Mouse (Mus musculus) adrenal gland, adult 18-20 months (tissue): Measurements from ENCODE around the gene Aif1l. TPM values are rescaled to one million over a fixed set of nuclear protein-coding genes. Genes with fewer than 3 reads are reported as not detected.
"Not testable (repeated sequence)": the region's sequence is repeated elsewhere in the genome, so short reads cannot be mapped to it uniquely, and the experiment has no call there.

Experiments
- DNase-seq, 2 experiments: peaks; one replicate each; pipeline ENCODE4 v3.0.0; 2021 to 2022; ENCODE audit warnings: low spot score in 2 of 2
- long read RNA-seq, 2 experiments: library from polyadenylated mRNA; stranded (forward); transcript quantifications; one replicate each; pipeline ENCODE4 v2.0.0; 2021
- total RNA-seq, 2 experiments: library from RNA; stranded (reverse); gene quantifications; 1 replicate in 1 of 2; 2 replicates in 1 of 2; pipeline ENCODE4 v1.2.3; 2021

Aif1l gene
- 10 to 100 TPM; 35.4 to 60.9 TPM for total RNA-seq
- long read RNA-seq, experiment 1, transcript Aif1l-201 (6 exons, 3,117 nt) = major isoform, 20 of 29 reads
- long read RNA-seq, experiment 1, partial matches to known transcripts = 0 of 29 reads
- long read RNA-seq, experiment 1, other reads (novel, unspliced or antisense) = 9 of 29 reads
- long read RNA-seq, experiment 2, transcript Aif1l-201 (6 exons, 3,117 nt) = major isoform, 61 of 108 reads
- long read RNA-seq, experiment 2, partial matches to known transcripts = 0 of 108 reads
- long read RNA-seq, experiment 2, other reads (novel, unspliced or antisense) = 42 of 108 reads

DNA sequence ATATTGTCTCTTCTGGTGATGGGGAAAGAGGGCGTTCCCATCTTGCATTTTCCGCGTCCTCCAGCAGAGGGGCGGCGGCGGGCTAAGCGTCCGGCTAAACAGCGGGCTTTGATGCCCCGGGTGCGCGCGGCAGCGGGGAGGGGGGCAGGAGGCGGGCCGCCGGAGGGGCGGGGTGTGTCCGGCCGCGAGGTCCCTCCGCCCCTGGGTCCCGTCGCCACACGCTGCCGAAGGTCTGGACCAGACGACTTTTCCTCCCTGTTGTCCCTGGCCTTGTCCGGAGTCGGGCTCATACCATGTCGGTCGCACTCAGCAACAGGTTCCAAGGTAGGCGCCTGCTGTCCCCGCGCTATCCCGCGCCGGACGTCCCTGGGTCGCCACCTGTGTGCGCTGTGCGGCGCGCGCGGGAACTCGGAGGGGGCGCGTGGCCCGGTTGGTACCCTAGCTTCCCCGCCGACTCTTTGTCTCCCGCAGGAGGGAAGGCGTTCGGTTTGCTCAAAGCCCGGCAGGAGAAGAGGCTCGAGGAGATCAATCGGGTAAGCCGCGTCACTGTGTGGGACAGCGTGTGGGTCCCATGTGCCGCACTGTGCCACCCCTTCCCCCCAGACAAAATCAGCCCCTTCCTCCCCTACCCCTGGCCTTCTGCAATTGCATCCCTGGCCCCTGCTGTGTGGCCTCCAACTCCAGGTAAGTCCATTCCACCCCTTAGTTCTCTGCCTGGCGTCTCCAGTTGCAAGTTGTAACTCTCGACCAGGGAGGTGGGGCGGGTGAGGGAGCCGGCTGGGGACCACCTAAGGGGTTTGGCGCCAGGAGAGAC lies at the start of gene Aif1l:
Gene Aif1l, plus strand, starts transcription at position 82 of the 814 bp plus-strand sequence.
- DNase-seq = peak; percentile 43 to 59

- no peak for DNase-seq
Observed at GRCm38 (mm10) chr2:31900932-31901331, 49.0 kb upstream of the Aif1l start.

DNA sequence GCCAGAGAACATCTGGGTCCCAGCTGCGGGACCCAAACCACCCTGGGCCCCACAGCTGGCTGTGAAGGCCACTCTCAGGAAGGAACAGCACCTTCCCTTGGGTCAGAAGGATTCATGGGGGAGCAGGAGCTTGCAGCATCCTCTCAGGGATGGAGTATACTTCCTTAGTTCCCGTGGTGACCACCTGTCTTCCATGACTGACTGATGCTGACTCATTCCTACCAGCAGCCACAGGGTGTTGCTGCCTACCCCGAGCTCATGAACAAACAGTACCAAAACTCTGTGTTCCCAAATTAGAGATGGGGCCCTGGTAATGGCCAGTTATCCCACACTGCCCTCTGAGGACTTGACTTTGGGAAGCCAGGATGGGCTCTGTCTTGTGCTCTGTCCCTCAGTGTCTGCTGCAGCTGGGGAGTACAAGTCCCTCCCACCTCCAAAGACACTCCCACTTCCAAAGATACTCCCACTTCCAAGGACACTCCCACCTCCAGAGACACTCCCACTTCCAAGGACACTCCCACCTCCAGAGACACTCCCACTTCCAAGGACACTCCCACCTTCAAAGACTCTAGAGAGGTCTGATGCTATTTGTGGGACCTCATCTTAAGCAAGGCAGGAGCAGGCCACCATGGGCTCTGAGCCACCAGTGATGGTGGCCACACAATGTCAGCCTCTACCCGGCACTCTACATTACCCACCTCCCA lies 48.1 kb upstream of the Aif1l start:
- no peak for DNase-seq

- DNase-seq = no peak
Observed at GRCm38 (mm10) chr2:31904089-31904488, 45.9 kb upstream of the Aif1l start.

GRCm38 (mm10) chr2:31904622-31905021 lies 45.3 kb upstream of the Aif1l start:
- DNase-seq = no peak

GRCm38 (mm10) chr2:31905682-31906081 lies 44.3 kb upstream of the Aif1l start:
- no peak for DNase-seq

- no peak for DNase-seq
Observed at GRCm38 (mm10) chr2:31906407-31906806, 43.5 kb upstream of the Aif1l start.

DNA sequence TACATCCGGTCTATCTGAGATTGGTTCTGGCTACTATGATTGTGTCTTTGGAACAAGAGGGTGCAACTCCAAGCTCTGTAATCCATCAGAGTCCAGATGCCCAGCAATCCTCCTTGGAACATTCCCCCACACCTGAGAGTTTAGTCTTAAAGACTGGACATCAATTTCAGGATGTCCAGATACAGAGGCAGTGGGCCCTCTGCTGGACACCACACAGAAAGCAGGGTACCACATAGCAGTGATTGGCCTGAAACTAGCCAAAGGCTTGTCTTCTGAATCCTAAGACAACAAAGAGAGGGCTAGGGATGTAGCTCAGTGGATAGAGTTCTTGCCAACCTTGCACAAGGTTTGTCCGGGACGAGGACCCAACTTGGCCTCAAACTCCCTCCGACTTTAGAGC lies 37.4 kb upstream of the Aif1l start:
- no peak for DNase-seq

- not testable (repeated sequence) for DNase-seq
Observed at GRCm38 (mm10) chr2:31914213-31914612, 35.7 kb upstream of the Aif1l start.

- peak; percentile 74 to 80 for DNase-seq
Observed at GRCm38 (mm10) chr2:31915112-31915511, 34.8 kb upstream of the Aif1l start.

DNA sequence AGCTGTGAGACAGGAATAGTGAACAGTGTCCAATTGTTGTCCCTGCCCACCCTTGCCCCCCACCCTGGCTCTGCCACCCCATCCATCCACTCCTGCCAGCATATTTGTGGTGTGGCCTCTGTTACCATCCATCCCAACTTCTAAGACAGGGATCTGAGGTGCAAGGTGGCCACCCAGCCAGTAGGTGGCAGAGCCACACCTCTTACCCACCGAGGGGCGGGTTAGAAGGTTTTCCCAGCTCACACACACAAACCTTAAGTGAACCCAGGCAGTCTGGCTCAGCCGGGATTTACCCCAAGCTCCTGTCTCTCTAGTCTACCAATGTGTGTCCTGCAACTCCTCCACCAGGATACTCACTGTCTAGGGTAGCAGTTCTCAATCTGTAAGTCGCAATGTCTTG lies 32.3 kb upstream of the Aif1l start:
- peak in 1 of 2 experiments; percentile 45 for DNase-seq

GRCm38 (mm10) chr2:31923645-31924044 lies 26.3 kb upstream of the Aif1l start:
- DNase-seq = no peak

GRCm38 (mm10) chr2:31924811-31925210 lies 25.1 kb upstream of the Aif1l start:
- no peak for DNase-seq

- DNase-seq = no peak
Observed at GRCm38 (mm10) chr2:31925936-31926335, 24.0 kb upstream of the Aif1l start.

DNA sequence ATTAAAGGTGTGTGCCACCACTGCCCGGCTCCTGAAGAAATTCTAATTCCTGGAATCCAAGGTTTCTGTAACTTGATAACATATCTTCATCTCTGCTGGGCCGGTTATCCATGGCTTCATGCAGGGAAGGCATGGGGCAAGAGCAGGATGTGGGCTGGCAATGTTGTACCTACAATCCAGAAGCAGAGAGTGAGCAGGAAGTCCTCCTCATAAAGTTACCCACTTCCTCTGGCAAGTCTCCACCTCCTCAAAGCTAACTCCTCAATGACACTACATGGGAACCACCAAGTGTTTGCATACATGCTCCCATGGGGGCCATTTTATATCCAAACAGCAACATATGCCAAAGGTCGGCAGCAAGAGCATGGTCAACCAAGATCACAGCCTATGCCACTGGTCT lies 20.3 kb upstream of the Aif1l start:
- DNase-seq = no peak

DNA sequence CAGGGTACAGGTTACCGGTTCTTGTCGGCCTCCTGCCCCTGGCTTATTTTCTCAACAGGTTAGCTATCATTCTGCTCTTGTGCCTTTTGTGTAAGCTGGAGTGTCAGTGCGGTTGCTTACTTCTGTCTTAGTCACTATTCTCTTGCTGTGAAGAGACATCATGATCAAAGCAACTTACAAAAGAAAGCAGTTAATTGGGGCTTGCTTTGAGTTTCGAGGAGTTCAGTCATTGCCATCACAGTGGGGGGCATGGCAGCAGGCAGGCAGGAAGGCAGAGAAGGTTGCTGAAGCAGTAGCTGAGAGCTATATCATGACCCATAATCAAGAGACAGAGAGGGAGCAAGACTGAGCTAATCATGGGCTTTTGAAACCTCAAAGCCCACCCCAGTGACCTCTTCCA lies 15.4 kb upstream of the Aif1l start:
- DNase-seq = no peak

- DNase-seq = no peak
Observed at GRCm38 (mm10) chr2:31935054-31935453, 14.9 kb upstream of the Aif1l start.

DNA sequence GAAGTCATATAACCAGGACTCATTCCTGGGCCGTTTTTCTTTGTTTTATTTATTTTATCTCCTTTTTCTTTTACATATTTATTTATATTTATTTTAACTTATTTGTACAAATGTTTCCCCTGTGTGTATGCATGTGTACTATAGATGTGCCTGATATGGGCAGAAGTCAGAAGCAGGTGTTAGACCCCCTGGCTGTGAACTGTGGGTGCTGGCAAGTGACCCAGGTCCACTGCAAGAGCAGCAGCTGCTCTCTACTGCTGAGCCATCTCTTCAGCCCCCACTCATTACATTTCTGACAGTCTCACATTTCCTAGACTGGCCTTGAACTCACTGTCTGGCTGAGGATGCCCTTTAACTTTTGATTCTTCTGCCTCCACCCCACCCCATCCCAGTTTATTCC lies 11.6 kb upstream of the Aif1l start:
- DNase-seq = no peak

DNA sequence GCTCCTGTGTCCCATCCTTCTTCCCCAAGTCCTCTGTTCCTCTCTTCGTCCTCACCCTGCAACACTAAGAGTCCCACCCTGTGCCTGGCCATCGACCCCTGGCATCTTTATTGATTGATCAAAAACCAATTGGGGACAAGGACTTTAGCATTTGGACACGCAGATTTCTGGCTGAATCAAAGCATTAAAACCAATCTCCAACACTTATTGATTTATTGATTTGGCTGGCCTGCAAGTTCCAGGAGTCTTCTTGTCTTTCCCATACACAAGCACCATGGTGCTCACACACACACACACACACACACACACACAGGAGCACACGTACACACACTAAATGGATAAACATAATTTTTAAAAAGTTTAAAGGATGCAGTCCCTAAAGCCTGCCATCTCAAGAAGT lies 6.9 kb upstream of the Aif1l start:
- no peak for DNase-seq

- no peak for DNase-seq
Observed at GRCm38 (mm10) chr2:31945580-31945979, 4.4 kb upstream of the Aif1l start.

GRCm38 (mm10) chr2:31948392-31948791 lies 1.5 kb upstream of the Aif1l start:
- no peak for DNase-seq

DNA sequence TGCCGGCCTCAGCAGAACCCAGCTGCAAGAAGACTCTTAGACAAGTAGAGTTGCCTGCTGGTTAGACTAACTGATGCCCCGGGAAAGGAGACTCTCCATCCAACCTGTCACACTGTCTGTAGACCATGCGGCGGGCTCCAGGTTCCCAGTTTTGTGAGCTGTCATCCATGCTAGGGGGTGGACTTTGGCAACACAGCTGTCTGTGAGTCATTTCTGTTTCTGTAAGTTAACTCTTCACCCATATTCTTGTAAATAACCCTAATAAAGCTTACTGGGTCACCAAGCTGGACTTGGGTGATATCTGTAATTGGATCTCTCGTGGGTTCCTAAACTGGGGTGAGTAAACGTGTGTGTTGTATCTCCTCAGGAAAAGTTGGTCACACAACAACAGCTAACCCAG lies 1.1 kb upstream of the Aif1l start:
- DNase-seq = no peak
